Mouse (Mus musculus) liver (tissue): ENCODE data around the gene Kcnk6.
"Not testable (repeated sequence)": the region's sequence is repeated elsewhere in the genome, so short reads cannot be mapped to it uniquely, and the experiment has no call there.

Experiments used
- DNase-seq: peaks from one replicate; pipeline ENCODE4 v3.0.0-alpha.2; 2020; ENCODE audit warnings: mixed read lengths

The Kcnk6 gene

DNA sequence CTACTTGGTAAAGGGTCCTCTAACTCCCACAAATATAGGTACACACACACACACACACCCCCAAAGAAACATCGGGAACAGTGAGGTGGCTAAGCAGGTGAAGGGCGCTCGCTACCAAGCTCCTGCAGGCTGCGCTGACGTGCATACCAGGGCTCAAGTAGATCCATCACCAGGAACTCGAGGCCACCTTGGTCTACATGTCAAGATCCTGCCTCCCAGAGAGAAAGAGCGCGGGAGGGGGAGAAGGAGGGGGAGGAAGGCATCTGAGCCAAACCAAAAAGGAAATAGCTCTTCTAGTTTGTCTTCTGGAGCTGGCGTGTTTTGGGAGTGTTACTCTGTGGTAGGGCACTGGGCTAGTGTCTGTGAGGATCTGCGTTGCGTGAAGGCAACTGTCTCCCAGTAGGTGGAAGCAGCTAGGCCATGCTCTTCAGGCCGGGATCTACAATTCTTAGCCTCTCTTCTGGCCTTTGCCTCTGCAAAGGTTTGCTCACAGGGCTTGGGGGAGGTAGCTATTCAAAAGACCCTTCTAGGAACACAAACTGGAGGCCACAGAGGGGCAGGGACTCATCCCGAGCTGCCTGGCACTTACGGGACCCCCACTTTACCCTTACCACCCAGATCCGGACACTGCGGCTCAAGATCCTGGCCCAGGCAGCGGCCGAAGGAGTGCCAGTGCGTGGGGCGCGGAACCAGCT, 14.5 kb upstream of the Kcnk6 start:
- no peak for DNase-seq

GRCm38 (mm10) chr7:29246015-29246414, 13.7 kb upstream of the Kcnk6 start:
- no peak for DNase-seq

DNA sequence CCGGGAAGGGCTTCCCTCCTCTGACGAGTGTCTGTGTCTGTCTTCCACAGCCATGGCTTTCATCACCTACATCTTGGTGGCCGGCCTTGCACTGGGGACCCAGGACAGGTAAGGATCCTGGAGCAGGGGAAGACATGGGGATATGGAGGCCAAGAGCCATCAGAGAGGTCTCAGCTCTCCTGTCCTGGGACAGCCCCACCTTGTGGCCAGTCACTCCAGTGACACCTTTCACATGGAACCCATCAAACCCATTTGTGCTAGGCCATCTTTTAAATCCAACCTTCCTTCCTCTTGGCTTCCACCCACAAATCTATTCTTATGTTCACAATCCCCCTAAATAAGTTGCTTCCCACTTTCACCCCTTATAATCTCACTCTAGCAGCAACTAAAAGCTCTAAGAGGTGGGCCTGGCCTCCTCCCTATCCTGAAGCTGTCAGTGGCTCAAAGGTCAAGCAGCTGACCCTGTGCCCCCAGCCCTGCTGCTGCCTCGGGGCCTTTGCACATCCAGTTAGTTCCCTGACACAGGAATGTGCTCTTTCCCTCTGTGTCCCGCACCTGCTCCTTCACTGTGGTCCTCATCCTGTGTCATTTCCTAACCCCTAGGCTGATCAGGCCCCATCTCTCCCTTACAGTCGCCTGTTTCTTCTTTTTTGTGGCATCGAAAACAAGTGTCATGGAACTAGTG, 12.6 kb upstream of the Kcnk6 start:
- DNase-seq: peak; percentile 22

- DNase-seq: peak; percentile 99
Measured at GRCm38 (mm10) chr7:29238019-29238967, 6.0 kb upstream of the Kcnk6 start, which contains the start of gene Yif1b. TSS of gene Yif1b (plus strand) at chr7:29238329.

- DNase-seq: not testable (repeated sequence)
Measured at GRCm38 (mm10) chr7:29237596-29237995, 5.3 kb upstream of the Kcnk6 start.

GRCm38 (mm10) chr7:29236593-29236992, 4.3 kb upstream of the Kcnk6 start:
- DNase-seq: no peak

- DNase-seq: no peak
Measured at GRCm38 (mm10) chr7:29234661-29235060, 2.3 kb upstream of the Kcnk6 start.

DNA sequence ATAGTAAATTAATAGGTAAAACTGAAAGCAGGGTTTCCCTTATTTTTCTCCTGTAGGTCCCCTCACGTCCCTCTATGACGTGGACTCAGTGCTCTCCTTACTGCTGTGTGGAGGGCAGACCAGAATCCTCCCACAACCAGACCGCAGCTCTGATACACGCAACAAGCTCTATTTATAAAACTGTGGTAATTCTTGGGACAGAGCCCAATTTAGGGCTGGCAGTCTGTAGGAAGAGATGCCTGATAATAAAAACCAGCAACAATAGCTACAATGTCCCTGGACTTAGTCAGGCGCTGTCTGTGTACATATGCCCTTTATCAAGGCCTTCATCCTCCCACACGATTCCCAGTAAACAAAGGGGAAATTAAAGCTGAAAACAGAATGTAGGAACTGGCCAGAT, 1.4 kb upstream of the Kcnk6 start:
- no peak for DNase-seq

DNA sequence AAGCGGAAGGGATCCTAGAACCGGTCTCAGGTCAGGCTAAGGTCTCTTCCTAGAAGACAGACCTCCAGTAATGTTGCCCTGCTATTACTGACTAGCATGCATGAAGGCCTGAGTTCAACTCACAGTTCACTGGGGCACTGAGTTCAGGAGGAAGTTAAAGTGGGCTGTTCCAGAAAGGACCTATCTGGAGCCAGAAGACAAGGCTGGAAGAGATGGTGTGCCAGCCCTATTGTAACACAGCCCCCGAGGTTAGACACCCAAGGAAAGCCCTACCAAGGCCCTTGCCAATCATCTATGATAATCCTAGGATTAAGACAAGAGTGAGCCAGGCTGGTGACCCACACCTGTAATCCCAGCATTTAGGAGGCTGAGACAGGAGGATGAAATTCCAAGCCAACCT, 798 bp downstream of the Kcnk6 start:
- DNase-seq: no peak

DNA sequence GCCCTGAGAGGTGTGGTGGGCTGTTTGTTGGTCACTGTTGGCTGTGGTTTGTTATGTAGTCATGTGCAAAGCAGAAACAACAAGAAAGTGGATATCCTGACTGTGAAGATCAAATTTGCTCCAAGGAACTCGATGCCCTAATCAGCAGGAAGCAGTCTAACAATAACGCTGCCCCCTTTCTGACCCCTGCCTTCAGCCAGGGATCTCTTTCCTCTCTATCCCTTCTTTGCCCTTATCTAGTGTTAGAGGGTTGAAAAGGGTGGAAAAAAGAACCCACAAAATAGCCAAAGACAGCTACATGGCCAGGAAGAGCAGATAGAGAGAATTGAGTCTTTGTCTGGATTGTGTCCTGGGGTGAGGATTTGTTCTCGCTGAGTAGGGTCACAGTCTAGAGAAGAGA, 1.8 kb downstream of the Kcnk6 start:
- no peak for DNase-seq

GRCm38 (mm10) chr7:29228202-29228601, 4.1 kb downstream of the Kcnk6 start:
- DNase-seq: no peak

DNA sequence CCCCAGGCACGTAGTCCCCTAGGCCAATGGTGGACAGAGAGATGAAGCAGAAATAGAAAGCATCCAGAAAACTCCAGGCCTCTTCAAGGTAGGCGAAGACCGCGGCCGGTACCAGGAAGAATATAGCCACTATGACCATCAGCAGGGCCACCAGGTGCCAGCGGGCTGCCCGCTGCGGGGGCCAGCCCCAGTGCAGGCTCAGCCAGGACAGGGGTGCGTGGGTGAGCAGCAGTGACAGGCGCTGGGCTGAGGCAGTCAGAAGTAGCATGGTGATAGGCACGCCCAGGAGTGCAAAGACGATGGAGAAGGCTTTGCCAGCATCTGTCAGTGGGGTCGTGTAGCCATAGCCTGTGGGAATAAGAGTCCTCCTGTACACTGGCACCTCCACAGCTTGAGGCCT, 6.8 kb downstream of the Kcnk6 start:
- no peak for DNase-seq

- no peak for DNase-seq
Measured at GRCm38 (mm10) chr7:29224756-29225394, 7.4 kb downstream of the Kcnk6 start.

DNA sequence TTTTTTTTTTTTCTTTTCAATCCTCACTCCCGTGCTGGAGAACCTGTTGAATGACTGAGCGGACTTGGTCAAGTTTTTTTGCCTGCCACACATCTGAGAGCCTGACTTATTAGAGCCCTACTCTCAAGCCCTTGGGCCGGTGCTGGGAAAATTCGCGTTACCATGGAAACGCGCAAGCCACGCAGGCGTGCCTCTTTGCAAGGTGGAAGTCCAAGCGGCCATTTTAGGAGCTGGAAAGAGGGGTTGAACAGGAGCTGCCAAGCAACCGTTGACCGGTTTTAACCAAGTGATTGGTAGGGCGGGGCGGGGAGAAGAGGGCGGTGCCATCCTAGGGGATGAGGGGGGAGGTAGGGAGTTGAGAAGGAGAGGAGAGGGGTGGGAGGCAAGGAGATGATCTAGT, 17.5 kb downstream of the Kcnk6 start:
- no peak for DNase-seq

- DNase-seq: no peak
Measured at GRCm38 (mm10) chr7:29214236-29214635, 18.1 kb downstream of the Kcnk6 start.

GRCm38 (mm10) chr7:29213675-29214082, 18.6 kb downstream of the Kcnk6 start, which contains the start of gene Catsperg1:
TSS of gene Catsperg1 (minus strand) at chr7:29214035.
- DNase-seq: peak; percentile 29

GRCm38 (mm10) chr7:29212775-29213560, 19.3 kb downstream of the Kcnk6 start:
- not testable (repeated sequence) for DNase-seq

- DNase-seq: peak; percentile 60
Measured at GRCm38 (mm10) chr7:29212199-29212765, 20.0 kb downstream of the Kcnk6 start.

DNA sequence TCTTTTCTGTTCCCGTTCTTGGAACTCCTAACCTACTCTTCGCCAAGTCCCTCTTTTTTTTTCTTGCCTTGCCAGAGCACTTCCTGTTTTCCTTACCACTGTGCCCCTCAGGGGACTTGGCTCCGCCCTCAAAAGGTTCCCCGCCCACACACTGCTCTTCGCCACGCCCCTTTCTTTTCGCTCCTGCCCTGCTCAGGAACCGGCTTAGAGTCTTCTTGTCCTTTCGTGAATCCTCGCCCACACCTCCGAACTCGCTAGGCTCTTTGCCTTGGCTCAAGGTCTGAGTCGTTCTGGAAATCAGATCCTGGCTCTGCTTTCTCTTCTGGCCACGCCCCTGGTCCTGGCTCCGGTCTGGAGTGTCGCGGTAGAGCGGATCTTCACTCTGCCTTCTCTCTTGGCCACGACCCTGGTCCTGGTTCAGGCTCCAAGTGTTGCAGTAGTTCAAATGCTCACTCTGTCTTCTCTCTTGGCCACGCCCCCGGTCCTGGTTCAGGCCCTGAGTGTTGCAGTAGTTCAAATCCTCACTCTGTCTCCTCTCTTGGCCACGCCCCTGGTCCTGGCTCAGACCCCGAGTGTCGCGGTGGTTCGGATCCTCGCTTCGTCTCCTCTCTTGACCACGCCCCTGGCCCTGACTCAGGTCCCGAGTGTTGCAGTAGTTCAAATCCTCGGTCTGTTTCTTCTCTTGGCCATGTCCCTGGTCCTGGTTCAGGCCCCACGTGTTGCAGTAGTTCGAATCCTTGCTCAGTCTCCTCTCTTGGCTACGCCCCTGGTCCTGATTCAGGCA, 20.7 kb downstream of the Kcnk6 start:
- peak; percentile 80 for DNase-seq

DNA sequence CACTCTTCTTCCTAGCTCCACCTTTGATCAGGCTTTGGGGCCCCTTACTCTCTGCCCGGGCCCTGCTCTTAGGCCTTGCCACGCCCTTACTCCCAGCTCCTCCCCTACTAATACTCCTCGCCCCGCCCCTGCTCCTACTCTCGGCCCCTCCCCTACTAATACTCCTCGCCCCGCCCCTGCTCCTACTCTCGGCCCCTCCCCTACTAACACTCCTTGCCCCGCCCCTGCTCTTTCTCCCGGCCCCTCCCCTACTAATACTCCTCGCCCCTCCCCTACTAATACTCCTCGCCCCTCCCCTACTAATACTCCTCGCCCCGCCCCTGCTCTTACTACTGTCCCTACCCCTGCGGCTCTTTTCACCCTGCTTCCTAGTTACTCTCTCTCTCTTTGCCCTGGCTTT, 21.3 kb downstream of the Kcnk6 start:
- peak; percentile 71 for DNase-seq

DNA sequence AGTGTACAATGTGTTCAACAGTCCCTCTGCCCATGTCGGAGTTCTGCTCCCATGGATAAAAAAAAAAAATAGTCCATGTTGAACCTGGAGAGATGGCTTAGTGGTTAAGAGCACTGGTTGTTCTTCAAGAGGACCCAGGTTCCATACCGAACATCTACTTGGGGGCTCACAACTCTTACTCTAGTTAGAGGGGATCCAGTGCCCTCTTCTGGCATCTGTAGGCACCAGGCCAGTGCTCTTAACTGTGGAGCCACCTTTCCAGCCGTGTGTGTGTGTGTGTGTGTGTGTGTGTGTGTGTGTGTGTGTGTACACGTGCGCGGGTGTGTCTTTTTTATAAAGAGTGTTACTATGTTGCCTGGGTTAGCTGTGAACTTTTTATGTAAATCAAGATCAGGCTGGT, 29.7 kb downstream of the Kcnk6 start:
- DNase-seq: no peak
